Mouse (Mus musculus): ENCODE measurements around the gene Ecd. TPM values are rescaled to one million over a fixed set of nuclear protein-coding genes. Genes with fewer than 3 reads are reported as not detected.
A peak's percentile ranks its signal among the peaks of the same experiment; 100 is the strongest.

The Ecd gene
- polyA plus RNA-seq (2012; fragmentation: generic; extraction: Trizol), result 27.0 TPM

DNA sequence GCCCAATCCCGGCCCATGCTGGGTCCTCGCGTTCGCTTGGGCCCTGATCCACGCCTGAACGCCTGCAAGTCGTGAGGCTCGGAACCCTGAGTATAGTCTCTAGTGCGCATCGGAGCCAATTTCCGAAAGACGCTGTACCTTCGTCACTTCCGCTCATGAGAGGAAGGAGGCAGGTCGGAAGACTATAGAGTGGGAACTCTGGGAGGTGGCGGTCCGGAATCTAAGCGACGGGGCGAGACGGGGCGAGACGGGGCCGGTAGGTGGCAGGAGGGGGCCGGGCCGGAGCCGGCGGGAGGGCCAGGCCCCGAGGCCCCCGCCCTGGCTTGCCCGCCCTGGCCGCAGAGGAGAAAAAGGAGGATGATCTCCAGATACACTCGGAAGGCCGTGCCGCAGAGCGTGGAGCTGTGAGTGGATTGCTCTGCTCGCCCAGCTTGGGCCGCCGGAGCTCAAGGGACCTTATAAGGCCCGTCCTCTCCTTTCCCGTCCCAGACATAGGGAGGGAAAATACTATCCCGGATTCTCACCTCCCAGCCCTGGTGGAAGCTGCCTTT is at the start of gene Ecd, which contains the start of gene Fam149b:
Ecd (minus strand) TSS at position 131 of the 551 bp plus-strand sequence.
Fam149b (plus strand) TSS at position 172 of the 551 bp plus-strand sequence.
- peaks cover 25% of the 10 kb centered on the region for H3K79me2 ChIP-seq (ENCODE audit: control insufficient read depth, insufficient read depth)
- peak within 1 kb of the TSS; percentile 49 for H3ac ChIP-seq (ENCODE audit: control insufficient read depth, insufficient read length)
- peaks cover 5% of the 10 kb centered on the region for H3K36me3 ChIP-seq (ENCODE audit: control insufficient read depth, insufficient read depth)
- TF ChIP-seq CEBPB (IDR thresholded peaks at IDR 0.05; ENCODE audit: insufficient read depth, poor library complexity, severe bottlenecking) (no peak), POLR2AphosphoS2 (IDR thresholded peaks at IDR 0.05; ENCODE audit: insufficient read length, low read depth) (peak; percentile 59), TCF12 (IDR thresholded peaks at IDR 0.05; ENCODE audit: insufficient read depth, poor library complexity, severe bottlenecking) (no peak), MYOD1 (IDR thresholded peaks at IDR 0.05; ENCODE audit: control insufficient read depth in 1 of 3, insufficient read length in 2 of 3, low read depth in 2 of 3) (no peak), REST (IDR thresholded peaks at IDR 0.05; ENCODE audit: insufficient read depth, insufficient read length) (peak; percentile 1), POLR2A (IDR thresholded peaks at IDR 0.05; ENCODE audit: insufficient read length, low read depth) (peak; percentile 72), MYOG (IDR thresholded peaks at IDR 0.05; ENCODE audit: control insufficient read depth in 1 of 3, insufficient read depth in 1 of 3, insufficient read length in 2 of 3, low read depth in 2 of 3) (peak in 1 of 3 experiments; percentile 23), USF1 (IDR thresholded peaks at IDR 0.05; ENCODE audit: low read depth) (no peak), SRF (IDR thresholded peaks at IDR 0.05; ENCODE audit: control insufficient read depth, insufficient read length, low read depth) (no peak), TCF3 (IDR thresholded peaks at IDR 0.05; ENCODE audit: insufficient read length, low read depth) (no peak), MAX (IDR thresholded peaks at IDR 0.05; ENCODE audit: low read depth) (peak; percentile 85), E2F4 (IDR thresholded peaks at IDR 0.05; ENCODE audit: insufficient read depth) (peak; percentile 46)
- no peaks in the 10 kb centered on the region for H3K27me3 ChIP-seq (ENCODE audit: control insufficient read depth, insufficient read depth, insufficient read length)
- peak within 1 kb of the TSS; percentile 99 for H3K4me2 ChIP-seq (ENCODE audit: low read depth)
- peak within 1 kb of the TSS; percentile 74 for H3K4me3 ChIP-seq

DNA sequence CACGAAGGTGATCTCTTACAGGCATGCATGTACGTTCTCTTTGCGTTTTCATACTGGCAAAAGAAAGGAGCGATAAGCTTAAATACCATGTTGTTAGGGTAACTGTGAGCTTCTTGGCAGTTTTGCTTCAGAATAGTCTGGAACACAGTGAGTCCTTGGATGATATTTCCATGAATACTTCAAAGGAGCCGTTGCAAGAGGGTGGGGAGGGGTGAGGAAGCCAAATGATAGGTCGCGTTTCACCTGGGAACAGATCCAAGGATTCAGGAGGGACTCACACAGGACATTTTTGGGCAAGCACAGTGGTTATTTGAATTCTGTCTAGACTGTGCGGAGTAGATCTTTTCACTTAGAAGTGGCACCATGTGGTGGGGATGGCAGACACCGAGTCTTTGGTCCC is 49.3 kb upstream of the Ecd start:
- Histone ChIP-seq H3K4me2 (ENCODE audit: low read depth) (no peak overlapping the region), H3K4me3 (no peak overlapping the region), H3K79me2 (ENCODE audit: control insufficient read depth, insufficient read depth) (peaks cover 10% of the 10 kb centered on the region), H3K36me3 (ENCODE audit: control insufficient read depth, insufficient read depth) (no peaks in the 10 kb centered on the region), H3ac (ENCODE audit: control insufficient read depth, insufficient read length) (no peak overlapping the region), H3K27me3 (ENCODE audit: control insufficient read depth, insufficient read depth, insufficient read length) (no peaks in the 10 kb centered on the region)
- TF ChIP-seq MYOD1 (IDR thresholded peaks at IDR 0.05; ENCODE audit: control insufficient read depth in 1 of 3, insufficient read length in 2 of 3, low read depth in 2 of 3), result no peak
- no peak for TF ChIP-seq MAX (IDR thresholded peaks at IDR 0.05; ENCODE audit: low read depth)
- TF ChIP-seq POLR2A (IDR thresholded peaks at IDR 0.05; ENCODE audit: insufficient read length, low read depth), result no peak
- no peak for TF ChIP-seq CEBPB (IDR thresholded peaks at IDR 0.05; ENCODE audit: insufficient read depth, poor library complexity, severe bottlenecking)
- no peak for TF ChIP-seq E2F4 (IDR thresholded peaks at IDR 0.05; ENCODE audit: insufficient read depth)
- TF ChIP-seq SRF (IDR thresholded peaks at IDR 0.05; ENCODE audit: control insufficient read depth, insufficient read length, low read depth), result no peak

DNA sequence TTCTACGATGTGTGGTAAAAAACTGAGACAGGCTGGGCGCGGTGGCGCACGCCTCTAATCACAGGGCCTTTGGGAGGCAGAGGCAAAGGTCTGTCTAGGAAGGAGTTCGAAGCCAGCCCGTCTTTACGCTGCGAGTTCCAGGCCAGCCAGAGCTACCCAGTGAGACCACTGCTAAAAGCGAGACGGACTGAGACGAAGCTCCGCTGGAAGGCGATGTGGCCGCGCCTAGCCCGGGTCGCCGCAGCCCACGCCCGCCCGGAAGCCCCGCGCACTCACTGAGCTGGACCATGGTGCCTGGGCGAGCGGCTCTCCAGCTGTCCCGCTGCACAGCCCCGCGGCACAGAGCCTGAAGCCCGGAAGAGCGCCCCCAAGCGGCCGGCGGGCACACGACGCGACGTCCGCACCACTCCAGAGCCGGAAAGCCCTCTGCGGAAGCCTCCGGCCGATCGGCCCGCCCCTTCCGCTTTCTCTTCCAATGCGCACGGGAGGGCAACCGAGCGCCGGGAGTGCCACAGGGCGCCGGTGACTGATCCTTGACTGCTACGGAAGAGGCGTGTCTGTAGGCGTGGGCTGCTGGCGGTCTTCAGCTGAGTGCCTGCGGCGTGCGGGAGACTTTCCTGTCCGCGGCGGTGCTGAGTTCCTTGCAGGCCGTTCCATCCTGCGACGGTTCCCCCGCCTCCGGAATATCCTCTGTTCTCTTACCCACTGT is 45.4 kb upstream of the Ecd start, which contains the start of gene Mrps16:
Mrps16 (minus strand) TSS at position 430 of the 709 bp plus-strand sequence.
- peaks cover 7% of the 10 kb centered on the region for H3K36me3 ChIP-seq (ENCODE audit: control insufficient read depth, insufficient read depth)
- H3K4me3 ChIP-seq, result peak within 1 kb of the TSS; percentile 70
- peaks cover 11% of the 10 kb centered on the region for H3K79me2 ChIP-seq (ENCODE audit: control insufficient read depth, insufficient read depth)
- H3K4me2 ChIP-seq (ENCODE audit: low read depth), result peak within 1 kb of the TSS; percentile 94
- H3ac ChIP-seq (ENCODE audit: control insufficient read depth, insufficient read length), result peak within 1 kb of the TSS; percentile 21
- TF ChIP-seq E2F4 (IDR thresholded peaks at IDR 0.05; ENCODE audit: insufficient read depth) (no peak), MYOG (IDR thresholded peaks at IDR 0.05; ENCODE audit: control insufficient read depth in 1 of 3, insufficient read depth in 1 of 3, insufficient read length in 2 of 3, low read depth in 2 of 3) (peak; percentile 41 to 90 (median 85)), POLR2AphosphoS2 (IDR thresholded peaks at IDR 0.05; ENCODE audit: insufficient read length, low read depth) (peak; percentile 98), TCF12 (IDR thresholded peaks at IDR 0.05; ENCODE audit: insufficient read depth, poor library complexity, severe bottlenecking) (no peak), REST (IDR thresholded peaks at IDR 0.05; ENCODE audit: insufficient read depth, insufficient read length) (no peak), USF1 (IDR thresholded peaks at IDR 0.05; ENCODE audit: low read depth) (no peak), MAX (IDR thresholded peaks at IDR 0.05; ENCODE audit: low read depth) (no peak), MYOD1 (IDR thresholded peaks at IDR 0.05; ENCODE audit: control insufficient read depth in 1 of 3, insufficient read length in 2 of 3, low read depth in 2 of 3) (peak in 2 of 3 experiments; percentile 67 to 84), POLR2A (IDR thresholded peaks at IDR 0.05; ENCODE audit: insufficient read length, low read depth) (peak; percentile 78), CEBPB (IDR thresholded peaks at IDR 0.05; ENCODE audit: insufficient read depth, poor library complexity, severe bottlenecking) (no peak)
- no peaks in the 10 kb centered on the region for H3K27me3 ChIP-seq (ENCODE audit: control insufficient read depth, insufficient read depth, insufficient read length)

DNA sequence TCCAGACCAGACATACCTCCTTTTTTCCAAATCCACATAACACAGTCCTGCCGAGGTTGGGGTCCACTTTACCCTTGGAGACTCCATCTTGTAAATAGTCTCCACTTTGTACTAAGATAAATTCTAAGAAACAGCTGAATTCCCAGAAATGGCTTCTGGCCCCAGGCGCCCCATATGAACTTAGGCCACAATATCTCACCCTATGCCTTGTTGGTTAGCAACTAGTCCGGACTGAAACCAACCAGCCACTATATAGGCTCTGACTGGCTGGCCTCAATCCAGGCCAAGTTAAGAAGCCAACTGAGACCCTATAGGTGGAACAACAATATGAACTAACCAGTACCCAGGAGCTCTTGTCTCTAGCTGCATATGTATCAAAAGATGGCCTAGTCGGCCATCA is 44.4 kb upstream of the Ecd start:
- Histone ChIP-seq H3K4me3 (peak overlapping the region; percentile 70), H3K79me2 (ENCODE audit: control insufficient read depth, insufficient read depth) (peaks cover 21% of the 10 kb centered on the region), H3K27me3 (ENCODE audit: control insufficient read depth, insufficient read depth, insufficient read length) (no peaks in the 10 kb centered on the region), H3ac (ENCODE audit: control insufficient read depth, insufficient read length) (no peak overlapping the region), H3K36me3 (ENCODE audit: control insufficient read depth, insufficient read depth) (peaks cover 7% of the 10 kb centered on the region), H3K4me2 (ENCODE audit: low read depth) (peak overlapping the region; percentile 94)
- TF ChIP-seq SRF (IDR thresholded peaks at IDR 0.05; ENCODE audit: control insufficient read depth, insufficient read length, low read depth) (no peak), USF1 (IDR thresholded peaks at IDR 0.05; ENCODE audit: low read depth) (no peak), TCF3 (IDR thresholded peaks at IDR 0.05; ENCODE audit: insufficient read length, low read depth) (no peak), E2F4 (IDR thresholded peaks at IDR 0.05; ENCODE audit: insufficient read depth) (no peak)
